Mouse (Mus musculus) thymus, postnatal 36 days (tissue): ENCODE results near the gene Vmn2r1.

ENCODE experiments used
- DNase-seq, 2 experiments: peaks; one replicate each; pipeline ENCODE4 v3.0.0; 2022; ENCODE audit warnings: mixed read lengths in 2 of 2

Vmn2r1 gene

GRCm38 (mm10) chr3:64081247-64081646, at the start of gene Vmn2r1:
Gene Vmn2r1, plus strand, starts transcription at chr3:64081547.
- no peak for DNase-seq

GRCm38 (mm10) chr3:64038136-64038841, 43.1 kb upstream of the Vmn2r1 start:
- DNase-seq = no peak

GRCm38 (mm10) chr3:64039818-64040784, 41.2 kb upstream of the Vmn2r1 start:
- DNase-seq = peak; percentile 39 to 54

GRCm38 (mm10) chr3:64112707-64113106, 31.4 kb downstream of the Vmn2r1 start:
- DNase-seq = no peak

- DNase-seq = no peak
Measured at GRCm38 (mm10) chr3:64113352-64114046, 32.2 kb downstream of the Vmn2r1 start.

- DNase-seq = no peak
Measured at GRCm38 (mm10) chr3:64141878-64142508, 60.6 kb downstream of the Vmn2r1 start, which contains the start of gene Vmn2r2. Gene Vmn2r2, minus strand, starts transcription at chr3:64141928.
